Mouse (Mus musculus): ENCODE results near the gene Bcl2. TPM values are rescaled to one million over a fixed set of nuclear protein-coding genes. Genes with fewer than 3 reads are reported as not detected.

The Bcl2 gene
- polyA plus RNA-seq, 1 experiment from 2014 or later, result 18.1 TPM

DNA sequence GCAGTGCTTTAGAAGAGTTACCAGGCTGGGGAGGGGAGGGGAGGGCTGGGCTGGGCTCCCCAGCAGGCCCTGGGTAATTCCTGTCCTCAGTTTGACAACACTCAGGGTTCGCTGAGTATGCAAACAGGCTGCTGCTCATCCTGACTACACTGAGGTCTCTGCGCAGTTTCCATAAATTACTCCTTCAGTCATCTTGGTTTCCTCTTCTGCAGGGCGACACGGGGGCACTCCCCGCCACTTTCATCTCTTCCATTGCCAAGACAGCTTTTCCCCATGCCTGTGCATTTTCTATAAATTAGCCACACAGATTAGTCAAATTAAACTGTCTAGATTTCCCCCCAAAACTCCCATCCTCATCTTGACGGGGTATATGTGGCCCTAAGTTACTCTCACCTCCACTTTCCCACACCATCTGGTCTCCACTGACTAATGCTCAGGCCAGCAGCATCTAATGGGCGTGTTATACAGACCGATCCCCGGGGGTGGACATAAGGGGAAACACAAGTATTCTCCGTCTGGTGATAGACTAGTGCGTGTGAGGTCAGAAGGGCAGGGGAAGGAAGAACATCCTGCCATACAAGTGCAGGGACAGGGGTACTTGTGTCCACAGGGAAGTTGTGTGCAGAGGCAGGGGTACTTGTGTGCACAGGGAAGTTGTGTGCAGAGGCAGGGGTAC is 152.9 kb downstream of the Bcl2 start:
- WGBS, result 63% methylated on average over 11 of the region's 11 CpGs
- Histone ChIP-seq H3K4me2 (replicated peaks) (no peak overlapping the region), H3K36me3 (no peaks in the 10 kb centered on the region), H3K4me1 (peaks cover 7% of the 10 kb centered on the region; the same call in 1 of the 2 replicates), H3K9ac (no peak overlapping the region), H3K9me3 (no peaks in the 10 kb centered on the region), H3K4me3 (no peak overlapping the region), H3K27ac (no peak overlapping the region), H3K27me3 (no peaks in the 10 kb centered on the region)
- ATAC-seq (ENCODE audit: insufficient number of reproducible peaks, insufficient read depth, low FRiP score, low TSS enrichment), result no peak

DNA sequence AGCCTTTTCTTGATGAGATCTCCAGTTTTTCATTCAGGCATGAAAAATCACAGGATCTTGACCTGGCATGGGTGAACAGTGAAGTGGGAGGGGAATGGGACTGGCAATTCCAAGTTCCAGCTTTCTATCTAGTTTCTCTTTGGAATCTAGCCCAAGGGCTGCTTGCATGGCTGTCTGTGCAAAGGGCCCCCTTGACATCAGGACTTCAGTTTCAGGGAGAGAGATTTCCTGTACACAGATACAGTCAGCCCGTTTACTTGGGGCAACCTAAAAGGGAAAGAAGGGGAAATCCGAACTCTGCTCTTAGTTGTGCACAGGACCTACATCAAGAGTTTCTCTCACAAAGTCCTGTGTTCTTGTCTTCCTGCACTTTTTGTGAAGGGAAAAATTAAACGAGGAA is 154.0 kb downstream of the Bcl2 start:
- Histone ChIP-seq H3K9ac (no peak overlapping the region), H3K27ac (no peak overlapping the region), H3K9me3 (no peaks in the 10 kb centered on the region), H3K36me3 (no peaks in the 10 kb centered on the region), H3K4me2 (replicated peaks) (no peak overlapping the region), H3K4me3 (no peak overlapping the region), H3K27me3 (no peaks in the 10 kb centered on the region), H3K4me1 (peaks cover 7% of the 10 kb centered on the region; the same call in 1 of the 2 replicates)
- 49% methylated on average over 3 of the region's 3 CpGs for WGBS
- ATAC-seq (ENCODE audit: insufficient number of reproducible peaks, insufficient read depth, low FRiP score, low TSS enrichment), result no peak

GRCm38 (mm10) chr1:106559116-106559605 is 154.9 kb downstream of the Bcl2 start:
- Histone ChIP-seq H3K9ac (no peak overlapping the region), H3K27me3 (no peaks in the 10 kb centered on the region), H3K27ac (no peak overlapping the region), H3K4me1 (peaks cover 10% of the 10 kb centered on the region), H3K9me3 (no peaks in the 10 kb centered on the region), H3K4me2 (replicated peaks) (no peak overlapping the region), H3K4me3 (no peak overlapping the region), H3K36me3 (no peaks in the 10 kb centered on the region)
- WGBS, result 76% methylated on average over 2 of the region's 2 CpGs
- ATAC-seq (ENCODE audit: insufficient number of reproducible peaks, insufficient read depth, low FRiP score, low TSS enrichment), result no peak

DNA sequence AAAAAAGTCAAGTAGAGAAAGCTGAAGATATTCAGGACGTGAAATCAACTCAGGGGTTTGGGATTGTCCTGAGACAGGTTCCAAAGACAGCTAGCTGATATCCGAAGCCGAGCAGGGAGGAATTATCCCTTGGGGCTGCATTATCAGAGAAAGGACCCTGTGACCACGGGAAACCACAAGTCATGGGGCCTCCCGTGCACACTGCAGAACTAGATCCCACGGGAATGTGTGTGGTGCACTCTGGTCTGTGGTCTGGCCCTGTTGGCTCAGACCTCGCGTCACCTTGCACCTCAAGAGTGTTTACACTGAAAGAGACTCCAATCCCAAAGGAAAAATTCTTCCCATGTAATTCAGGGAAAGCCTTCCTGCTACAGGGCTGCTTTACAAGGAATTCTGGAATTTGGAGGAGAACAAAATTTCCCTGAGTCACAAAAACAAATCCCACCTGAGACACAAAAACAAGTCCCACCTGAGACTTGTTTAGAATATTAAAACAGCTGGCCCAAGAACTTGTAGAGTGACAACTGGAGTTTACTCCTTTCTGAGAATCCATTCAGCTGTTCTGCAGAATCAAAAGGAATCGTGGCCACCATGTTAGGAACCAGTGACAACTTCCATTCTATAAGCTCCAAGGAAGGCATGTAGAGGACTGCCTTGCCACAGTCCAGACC is 158.4 kb downstream of the Bcl2 start:
- no peaks in the 10 kb centered on the region for H3K27me3 ChIP-seq
- H3K4me2 ChIP-seq (replicated peaks), result no peak overlapping the region
- no peaks in the 10 kb centered on the region for H3K9me3 ChIP-seq
- no peaks in the 10 kb centered on the region for H3K36me3 ChIP-seq
- peaks cover 19% of the 10 kb centered on the region for H3K4me1 ChIP-seq
- H3K4me3 ChIP-seq, result no peak overlapping the region
- 61% methylated on average over 9 of the region's 9 CpGs for WGBS
- H3K27ac ChIP-seq, result no peak overlapping the region
- ATAC-seq (ENCODE audit: insufficient number of reproducible peaks, insufficient read depth, low FRiP score, low TSS enrichment), result no peak
- H3K9ac ChIP-seq, result no peak overlapping the region

DNA sequence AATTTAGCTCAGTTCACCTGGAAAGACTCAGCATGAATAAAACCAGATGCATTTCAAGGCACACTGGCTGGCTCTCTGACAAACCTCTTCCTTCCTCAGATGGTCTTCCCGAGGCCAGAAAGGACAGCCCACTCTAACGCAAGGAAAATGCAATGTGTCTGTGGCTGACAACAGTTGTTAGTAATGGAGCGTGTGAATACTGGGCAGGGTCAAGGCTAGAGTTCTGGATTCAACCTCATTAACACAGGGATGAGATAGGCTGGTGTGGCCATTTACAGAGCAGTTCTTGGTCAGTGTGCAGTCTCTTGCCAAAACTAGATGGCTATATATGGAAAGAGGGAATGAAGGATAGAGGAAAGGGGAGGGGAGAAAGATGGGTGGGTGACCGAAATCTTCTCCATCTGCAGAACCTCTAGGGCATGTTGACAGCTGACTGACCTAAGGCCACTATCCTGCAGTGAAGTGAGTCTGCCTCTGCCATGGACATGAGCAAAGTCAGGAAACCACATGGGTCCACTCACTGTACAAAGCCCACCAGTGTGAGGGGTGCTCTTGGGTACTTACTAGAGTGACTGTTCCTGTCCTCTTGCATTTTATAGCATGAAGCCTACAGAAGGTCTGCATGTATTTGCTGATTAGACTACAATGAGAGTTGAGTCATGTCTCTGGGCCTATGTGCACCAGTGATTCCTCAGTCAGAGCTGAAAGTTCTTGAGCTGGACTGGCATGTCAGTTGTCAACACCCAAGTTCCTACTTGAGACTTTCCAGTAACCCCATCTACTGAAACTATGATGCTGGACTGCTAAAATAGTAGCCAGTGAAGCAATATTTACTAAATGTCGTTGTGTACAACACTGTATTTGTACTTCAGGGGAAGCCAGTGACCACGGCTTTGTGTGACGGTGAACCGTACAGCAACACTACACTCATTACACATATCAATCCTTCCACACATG is 159.9 kb downstream of the Bcl2 start:
- Histone ChIP-seq H3K4me3 (no peak overlapping the region), H3K27ac (peak overlapping the region; percentile 51; the same call in 1 of the 2 replicates), H3K27me3 (no peaks in the 10 kb centered on the region), H3K9me3 (no peaks in the 10 kb centered on the region), H3K9ac (no peak overlapping the region), H3K4me1 (peaks cover 23% of the 10 kb centered on the region), H3K36me3 (no peaks in the 10 kb centered on the region), H3K4me2 (replicated peaks) (no peak overlapping the region)
- 76% methylated on average over 8 of the region's 8 CpGs for WGBS
- no peak for ATAC-seq (ENCODE audit: insufficient number of reproducible peaks, insufficient read depth, low FRiP score, low TSS enrichment)

GRCm38 (mm10) chr1:106552856-106553255 is 161.2 kb downstream of the Bcl2 start:
- H3K9ac ChIP-seq, result no peak overlapping the region
- WGBS, result 52% methylated on average over 7 of the region's 7 CpGs
- no peak for ATAC-seq (ENCODE audit: insufficient number of reproducible peaks, insufficient read depth, low FRiP score, low TSS enrichment)
- no peaks in the 10 kb centered on the region for H3K9me3 ChIP-seq
- H3K4me3 ChIP-seq, result no peak overlapping the region
- H3K4me1 ChIP-seq, result peaks cover 24% of the 10 kb centered on the region
- H3K27me3 ChIP-seq, result no peaks in the 10 kb centered on the region
- H3K4me2 ChIP-seq (replicated peaks), result no peak overlapping the region
- H3K36me3 ChIP-seq, result no peaks in the 10 kb centered on the region
- no peak overlapping the region for H3K27ac ChIP-seq

GRCm38 (mm10) chr1:106550580-106550979 is 163.5 kb downstream of the Bcl2 start:
- H3K4me3 ChIP-seq, result no peak overlapping the region
- H3K9ac ChIP-seq, result no peak overlapping the region
- H3K36me3 ChIP-seq, result no peaks in the 10 kb centered on the region
- H3K27ac ChIP-seq, result no peak overlapping the region
- no peak overlapping the region for H3K4me2 ChIP-seq (replicated peaks)
- no peaks in the 10 kb centered on the region for H3K27me3 ChIP-seq
- no peaks in the 10 kb centered on the region for H3K9me3 ChIP-seq
- H3K4me1 ChIP-seq, result peaks cover 24% of the 10 kb centered on the region
- ATAC-seq (ENCODE audit: insufficient number of reproducible peaks, insufficient read depth, low FRiP score, low TSS enrichment), result no peak
- 79% methylated on average over 3 of the region's 3 CpGs for WGBS

DNA sequence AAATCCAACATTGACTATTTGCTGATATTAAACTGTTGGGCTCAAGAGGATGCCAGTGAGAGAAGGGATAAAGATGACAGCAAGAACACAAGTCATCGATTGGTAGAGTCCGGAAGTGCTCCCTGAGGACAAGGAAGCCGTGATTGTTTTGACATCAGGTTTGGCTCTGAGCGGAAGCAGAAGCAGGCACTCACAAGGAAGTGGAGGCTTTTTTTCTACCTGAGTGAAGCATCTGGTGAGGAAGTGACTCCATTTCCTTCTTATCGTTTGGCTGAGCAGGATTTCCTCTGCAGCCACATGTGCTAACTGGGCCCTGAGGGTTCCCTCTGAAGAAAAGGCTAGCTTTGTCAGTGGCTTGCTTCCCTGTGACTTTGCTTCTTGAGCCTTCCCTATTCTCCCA is 165.0 kb downstream of the Bcl2 start:
- Histone ChIP-seq H3K9ac (no peak overlapping the region), H3K4me2 (replicated peaks) (no peak overlapping the region), H3K9me3 (no peaks in the 10 kb centered on the region), H3K4me3 (no peak overlapping the region), H3K36me3 (no peaks in the 10 kb centered on the region), H3K27ac (0 out of 2 replicates have a peak overlapping the region, but pooled peaks have one; percentile 46), H3K4me1 (peaks cover 20% of the 10 kb centered on the region), H3K27me3 (no peaks in the 10 kb centered on the region)
- ATAC-seq (ENCODE audit: insufficient number of reproducible peaks, insufficient read depth, low FRiP score, low TSS enrichment), result no peak
- WGBS, result 61% methylated on average over 5 of the region's 5 CpGs

DNA sequence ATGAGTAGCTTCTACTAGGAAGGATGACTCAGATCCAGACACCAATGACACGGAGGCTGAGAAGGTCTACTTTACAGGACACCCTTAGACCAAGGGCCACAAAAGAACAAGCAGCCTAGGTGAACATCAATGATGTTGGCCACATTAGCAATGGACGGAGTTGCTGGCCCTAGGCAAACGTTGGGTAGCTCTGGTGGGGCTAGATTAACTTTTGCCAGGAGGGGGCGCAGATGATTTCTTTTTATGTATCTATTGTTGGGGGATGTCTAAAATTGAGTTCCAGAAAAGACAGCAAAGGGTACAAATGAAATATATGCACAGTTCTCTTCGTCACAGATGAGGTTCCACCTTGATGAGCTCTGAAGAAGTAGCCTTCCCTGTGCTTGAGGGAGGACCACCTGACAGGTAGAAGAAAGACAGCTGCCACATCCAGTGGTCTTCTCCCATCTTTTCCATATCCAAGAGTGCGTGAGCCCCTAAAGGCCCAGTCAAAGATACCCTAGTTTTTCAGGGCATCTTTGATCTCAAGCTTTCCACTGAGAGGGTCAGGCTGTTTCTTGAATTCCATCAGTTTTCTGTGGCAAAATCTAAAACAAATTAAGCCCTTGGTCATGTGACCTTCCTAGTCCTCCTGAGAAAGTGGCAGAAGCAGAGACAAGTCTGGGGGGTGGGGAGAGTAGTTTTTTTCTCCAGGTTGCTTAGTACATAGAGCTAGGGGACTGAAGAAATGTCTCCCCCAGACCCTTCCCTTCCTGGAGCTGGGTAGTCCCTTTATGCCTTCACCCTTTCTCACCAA is 169.1 kb downstream of the Bcl2 start:
- Histone ChIP-seq H3K9ac (no peak overlapping the region), H3K4me3 (no peak overlapping the region), H3K4me2 (replicated peaks) (no peak overlapping the region), H3K27me3 (no peaks in the 10 kb centered on the region), H3K9me3 (no peaks in the 10 kb centered on the region), H3K4me1 (peaks cover 4% of the 10 kb centered on the region; the same call in 1 of the 2 replicates), H3K36me3 (no peaks in the 10 kb centered on the region), H3K27ac (no peak overlapping the region)
- 67% methylated on average over 6 of the region's 6 CpGs for WGBS
- no peak for ATAC-seq (ENCODE audit: insufficient number of reproducible peaks, insufficient read depth, low FRiP score, low TSS enrichment)

DNA sequence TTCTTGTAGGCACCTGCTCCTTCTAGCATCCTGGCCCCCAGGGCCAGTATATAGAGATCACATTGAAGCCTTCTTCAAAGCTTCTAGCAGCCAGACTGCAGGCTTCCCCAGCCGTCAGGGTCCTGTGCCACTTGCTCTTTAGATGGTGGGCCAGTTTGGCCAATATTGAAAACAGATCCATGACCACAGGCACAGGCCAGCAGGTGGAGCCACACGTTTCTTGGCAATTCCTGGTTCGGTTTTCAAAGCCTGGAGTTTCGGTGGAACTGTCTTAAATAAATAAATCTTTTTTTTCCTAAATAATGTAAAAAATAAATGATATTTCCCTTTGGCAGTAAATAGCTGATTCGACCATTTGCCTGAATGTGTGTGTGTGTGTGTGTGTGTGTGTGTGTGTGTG is 171.3 kb downstream of the Bcl2 start:
- no peak overlapping the region for H3K27ac ChIP-seq
- 32% methylated on average over 5 of the region's 5 CpGs for WGBS
- no peak overlapping the region for H3K4me2 ChIP-seq (replicated peaks)
- no peaks in the 10 kb centered on the region for H3K9me3 ChIP-seq
- no peak overlapping the region for H3K4me3 ChIP-seq
- no peaks in the 10 kb centered on the region for H3K36me3 ChIP-seq
- H3K4me1 ChIP-seq, result no peaks in the 10 kb centered on the region; the same call in 1 of the 2 replicates
- no peak overlapping the region for H3K9ac ChIP-seq
- no peak for ATAC-seq (ENCODE audit: insufficient number of reproducible peaks, insufficient read depth, low FRiP score, low TSS enrichment)
- H3K27me3 ChIP-seq, result no peaks in the 10 kb centered on the region

DNA sequence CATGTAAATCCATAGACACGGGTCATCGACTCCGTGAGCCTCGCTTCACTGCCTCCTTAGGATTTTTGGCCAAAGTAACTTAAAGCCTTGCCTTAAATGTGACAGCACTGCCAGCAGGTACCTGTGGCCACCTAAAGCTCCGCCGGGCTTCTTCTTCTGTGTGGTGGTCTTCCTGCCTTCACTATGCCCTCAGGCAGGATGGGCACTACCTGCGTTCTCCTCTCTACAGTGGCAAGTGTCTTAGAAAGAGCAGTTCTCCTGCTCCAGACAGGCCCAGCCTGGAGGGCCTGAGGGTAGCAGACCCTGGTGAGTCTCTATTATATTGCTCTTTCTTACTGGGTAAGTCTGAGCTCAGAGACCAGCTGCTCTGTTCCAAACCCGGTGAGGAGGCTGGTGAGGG is 172.2 kb downstream of the Bcl2 start:
- WGBS, result 76% methylated on average over 8 of the region's 8 CpGs
- ATAC-seq (ENCODE audit: insufficient number of reproducible peaks, insufficient read depth, low FRiP score, low TSS enrichment), result no peak

More for the DNA sequence above, 172.2 kb downstream of the Bcl2 start:
- H3K27me3 ChIP-seq, result no peaks in the 10 kb centered on the region
- H3K9me3 ChIP-seq, result no peaks in the 10 kb centered on the region
- H3K4me3 ChIP-seq, result no peak overlapping the region
- no peaks in the 10 kb centered on the region; the same call in 1 of the 2 replicates for H3K4me1 ChIP-seq
- no peak overlapping the region for H3K4me2 ChIP-seq (replicated peaks)
- H3K36me3 ChIP-seq, result no peaks in the 10 kb centered on the region
- no peak overlapping the region for H3K9ac ChIP-seq
- no peak overlapping the region for H3K27ac ChIP-seq

Data from embryonic facial prominence, embryonic 12.5 days (tissue).